Mouse (Mus musculus) CH12.LX (cell line): ENCODE results near the gene Kcnc3. TPM values are rescaled to one million over a fixed set of nuclear protein-coding genes. Genes with fewer than 3 reads are reported as not detected.

Experiments
- DNase-seq: peaks from one replicate; pipeline ENCODE4 v3.0.0-alpha.2; 2013; ENCODE audit errors: extremely low read depth
- H3K27ac ChIP-seq: 2 replicates; pipeline ENCODE4 v1.5.1; 2012; ENCODE audit warnings: low read depth, mild to moderate bottlenecking, control low read depth, moderate library complexity; ENCODE audit not compliant: insufficient read depth
- H3K27me3 ChIP-seq: replicated peaks from 2 replicates; pipeline ENCODE3; 2012; ENCODE audit warnings: inconsistent platforms
- H3K36me3 ChIP-seq, 2 experiments: replicated peaks in 1 of 2; 2 replicates each; pipeline versions ENCODE3 to v1.6.1; 2012; ENCODE audit warnings: inconsistent platforms in 1 of 2, low read length in 1 of 2, mild to moderate bottlenecking in 1 of 2, mixed read lengths in 1 of 2, moderate library complexity in 1 of 2; ENCODE audit not compliant: control insufficient read depth in 1 of 2, insufficient read depth in 1 of 2
- H3K4me1 ChIP-seq, 2 experiments: 2 replicates each; pipeline ENCODE4 v1.6.1; 2012; ENCODE audit warnings: inconsistent platforms in 1 of 2, moderate library complexity in 1 of 2; ENCODE audit not compliant: insufficient read depth in 2 of 2, control insufficient read depth in 1 of 2
- H3K4me2 ChIP-seq: 2 replicates; pipeline ENCODE4 v1.6.1; 2012; ENCODE audit warnings: low read depth, mild to moderate bottlenecking, control low read depth; ENCODE audit not compliant: poor library complexity, insufficient read depth, severe bottlenecking
- H3K4me3 ChIP-seq, 3 experiments: fragments of 150-350 bp in 1 of 3; sonication (generic) in 1 of 3; replicated peaks in 1 of 3; 2 replicates each; pipeline versions ENCODE3 to v1.5.1; 2011 to 2012; ENCODE audit warnings: low read depth in 2 of 3, low read length in 2 of 3, mild to moderate bottlenecking in 2 of 3, moderate library complexity in 2 of 3, control low read depth in 1 of 3, improper control_type of control experiment in 1 of 3, inconsistent platforms in 1 of 3, mixed read lengths in 1 of 3; ENCODE audit not compliant: poor library complexity in 1 of 3
- H3K79me2 ChIP-seq: replicated peaks from 2 replicates; pipeline ENCODE4 v1.6.1; 2012; ENCODE audit warnings: mild to moderate bottlenecking, moderate library complexity; ENCODE audit not compliant: control insufficient read depth, poor library complexity, insufficient read depth, severe bottlenecking; ENCODE audit errors: extremely low read depth
- H3K9ac ChIP-seq: 2 replicates; pipeline ENCODE4 v1.6.1; 2012; ENCODE audit warnings: low read depth, mild to moderate bottlenecking, control low read depth, moderate library complexity; ENCODE audit not compliant: insufficient read depth
- H3K9me3 ChIP-seq: replicated peaks from 2 replicates; pipeline ENCODE3; 2012; ENCODE audit warnings: low read length, inconsistent platforms, mixed read lengths
- E2F4 ChIP-seq: IDR thresholded peaks from 2 replicates; pipeline ENCODE4 v1.6.1; 2011; ENCODE audit warnings: low read depth, low read length, improper control_type of control experiment; ENCODE audit not compliant: insufficient replicate concordance
- ETS1 ChIP-seq: conservative IDR thresholded peaks from 2 replicates; pipeline ENCODE4 v1.6.1; 2012; ENCODE audit warnings: low read depth, mild to moderate bottlenecking, inconsistent platforms, low read length, improper control_type of control experiment, moderate library complexity
- GABPA ChIP-seq: IDR thresholded peaks from 2 replicates; pipeline ENCODE4 v1.6.1; 2012; ENCODE audit warnings: low read depth, low read length, improper control_type of control experiment, inconsistent platforms; ENCODE audit not compliant: insufficient replicate concordance
- KAT2A ChIP-seq: IDR thresholded peaks from 2 replicates; pipeline ENCODE4 v1.6.1; 2012; ENCODE audit warnings: low read length, improper control_type of control experiment, inconsistent platforms; ENCODE audit not compliant: insufficient replicate concordance
- MAZ ChIP-seq: IDR thresholded peaks from 2 replicates; pipeline ENCODE4 v1.6.1; 2012; ENCODE audit warnings: low read depth, mild to moderate bottlenecking, inconsistent platforms, low read length, improper control_type of control experiment, moderate library complexity
- MYC ChIP-seq: IDR thresholded peaks from 2 replicates; pipeline ENCODE4 v1.6.1; 2011; ENCODE audit warnings: low read depth, mild to moderate bottlenecking, improper control_type of control experiment, low read length
- NELFE ChIP-seq: IDR thresholded peaks from 2 replicates; pipeline ENCODE4 v1.6.1; 2011; ENCODE audit warnings: low read depth, low read length, improper control_type of control experiment
- NRF1 ChIP-seq: IDR thresholded peaks from 2 replicates; pipeline ENCODE4 v1.6.1; 2014; ENCODE audit warnings: low read depth, mild to moderate bottlenecking, inconsistent platforms, low read length, improper control_type of control experiment, moderate library complexity
- POLR2A ChIP-seq: IDR thresholded peaks from 2 replicates; pipeline ENCODE4 v1.6.1; 2011; ENCODE audit warnings: low read depth, mild to moderate bottlenecking, improper control_type of control experiment, low read length
- TBP ChIP-seq: conservative IDR thresholded peaks from 2 replicates; pipeline ENCODE4 v1.6.1; 2011; ENCODE audit warnings: low read depth, low read length, improper control_type of control experiment
- UBTF ChIP-seq: IDR thresholded peaks from 2 replicates; pipeline ENCODE4 v1.6.1; 2012; ENCODE audit warnings: low read depth, mild to moderate bottlenecking, inconsistent platforms, low read length, improper control_type of control experiment, moderate library complexity
- USF1 ChIP-seq: IDR thresholded peaks from 2 replicates; pipeline ENCODE4 v1.6.1; 2014; ENCODE audit warnings: low read depth, mild to moderate bottlenecking, inconsistent platforms, low read length, improper control_type of control experiment
- USF2 ChIP-seq: conservative IDR thresholded peaks from 2 replicates; pipeline ENCODE4 v1.6.1; 2011; ENCODE audit warnings: low read depth, low read length, improper control_type of control experiment
- ZC3H11A ChIP-seq: IDR thresholded peaks from 2 replicates; pipeline ENCODE4 v1.6.1; 2012; ENCODE audit warnings: low read depth, mild to moderate bottlenecking, inconsistent platforms, low read length, improper control_type of control experiment
- dilution Hi-C: fragments of 300-500 bp; cut with MboI; formaldehyde crosslinking; loops from 2 replicates; pipeline ENCODE4 v1.14.3; 2020; ENCODE audit warnings: low sequenced_read_pairs; ENCODE audit not compliant: extremely low pct_unique_long_range_greater_than_20kb, extremely low pct_ligation_motif_present
- in situ Hi-C: fragments of 300-500 bp; cut with MboI; formaldehyde crosslinking; loops from 3 replicates; pipeline ENCODE4 v1.14.3; 2019; ENCODE audit warnings: low sequenced_read_pairs, low pct_ligation_motif_present, low pct_unique_long_range_greater_than_20kb, mixed read lengths
- polyA plus RNA-seq: library from polyadenylated mRNA; unstranded; fragments of >175 nt; gene quantifications from 2 replicates; pipeline ENCODE4 v1.2.1, GENCODE M21; 2012; ENCODE audit warnings: low read depth; ENCODE audit not compliant: insufficient read length
- total RNA-seq, 2 experiments: library from RNA; depleted of rRNA; stranded (reverse); fragments of 300-350 nt in 1 of 2; fragments of >200 nt in 1 of 2; gene quantifications; 2 replicates each; pipeline ENCODE4 v1.2.3; 2012 to 2014

Gene Kcnc3
- total and polyA plus RNA-seq, 3 experiments: 0.31 to 5.6 (median 1.7) TPM

- no peaks in the 10 kb centered on the region for H3K79me2 ChIP-seq
- H3K4me1 ChIP-seq: peaks cover 15 to 28% of the 10 kb centered on the region in 2 experiments
- TF ChIP-seq MAZ (peak; percentile 53; the same call in 1 of the 2 replicates), ETS1 (no peak), POLR2A (peak; percentile 68), NRF1 (peak; percentile 95)
- no peaks in the 10 kb centered on the region for H3K27me3 ChIP-seq
- H3K9me3 ChIP-seq: no peaks in the 10 kb centered on the region
- in situ Hi-C loops (no loop called here), dilution Hi-C loops (no loop called here)
- H3K4me2 ChIP-seq: peak overlapping the region; percentile 81
- H3K9ac ChIP-seq: peak overlapping the region; percentile 57
- peaks cover 0 to 9% of the 10 kb centered on the region in 2 experiments for H3K36me3 ChIP-seq
- peak; percentile 75 for DNase-seq
- no peak overlapping the region for H3K27ac ChIP-seq
- peak overlapping the region; percentile 52 to 57 (median 54) for H3K4me3 ChIP-seq
Measured at GRCm38 (mm10) chr7:44604139-44604606, 13.7 kb downstream of the Kcnc3 start.

GRCm38 (mm10) chr7:44604619-44605018 lies 14.2 kb downstream of the Kcnc3 start:
- Histone ChIP-seq H3K4me2 (peak overlapping the region; percentile 81), H3K9me3 (no peaks in the 10 kb centered on the region), H3K27ac (no peak overlapping the region), H3K4me3 (peak overlapping the region in 2 of 3 experiments; percentile 52 to 54), H3K79me2 (no peaks in the 10 kb centered on the region), H3K4me1 (peaks cover 16 to 32% of the 10 kb centered on the region in 2 experiments), H3K9ac (peak overlapping the region; percentile 57), H3K36me3 (peaks cover 0 to 9% of the 10 kb centered on the region in 2 experiments), H3K27me3 (no peaks in the 10 kb centered on the region)
- dilution Hi-C loops (no loop called here), in situ Hi-C loops (loop anchor here (5.0 kb wide), 1 partner anchor 38 kb away; no protein-coding TSS in a partner anchor)
- no peak for DNase-seq
- TF ChIP-seq GABPA (no peak), POLR2A (no peak), KAT2A (no peak), ZC3H11A (no peak), NELFE (no peak), USF2 (no peak), MYC (no peak), UBTF (no peak), USF1 (no peak), TBP (no peak), E2F4 (no peak)
